Mouse (Mus musculus) left cerebral cortex, adult 2 months (tissue): ENCODE data around the gene Wdr77. TPM values are rescaled to one million over a fixed set of nuclear protein-coding genes. Genes with fewer than 3 reads are reported as not detected.

Experiments
- DNase-seq, 2 experiments: peaks; one replicate each; pipeline ENCODE4 v3.0.0; 2021 to 2022; ENCODE audit warnings: low spot score in 2 of 2, mixed read lengths in 1 of 2; ENCODE audit errors: extremely low spot score in 1 of 2
- H3K27ac ChIP-seq: fragments of 200-600 bp; 2 replicates; pipeline ENCODE4 v1.8.1; 2022
- H3K4me3 ChIP-seq: fragments of 200-600 bp; 2 replicates; pipeline ENCODE4 v1.8.1; 2022
- CTCF ChIP-seq: fragments of 200-600 bp; IDR thresholded peaks from 2 replicates; pipeline ENCODE4 v1.8.1; 2022; ENCODE audit warnings: antibody characterized with exemption, mild to moderate bottlenecking, moderate library complexity
- intact Hi-C: fragments of 180-260 bp; cut with DNase I; formaldehyde crosslinking; loops from one replicate; pipeline ENCODE4 v1.15.1; 2025
- total RNA-seq, 2 experiments: library from RNA; stranded (reverse); gene quantifications; 2 replicates each; pipeline ENCODE4 v1.2.3; 2021

Gene Wdr77
- total RNA-seq, 2 experiments from 2014 or later, result 50.1 to 50.2 TPM

- no peak within 1 kb of the TSS for H3K4me3 ChIP-seq
- H3K27ac ChIP-seq, result no peak within 1 kb of the TSS
- no peak for DNase-seq
- intact Hi-C loops, result no loop called here
- TF ChIP-seq CTCF, result no peak
Observed at GRCm38 (mm10) chr3:106014546-106014945, 55.4 kb downstream of the Wdr77 start, which contains the start of gene Pifo. TSS of gene Pifo (minus strand) at chr3:106014646.

Other genes starting within 250 kb of the Wdr77 start
- 10 to 100 TPM; 63.7 to 64.7 TPM for gene Rap1a, start 158.0 kb upstream of the Wdr77 start, total RNA-seq
- gene Adora3, start 88.5 kb upstream of the Wdr77 start, total RNA-seq, result 1 to 10 TPM in 1 of 2 experiments, under 1 TPM in 1; 0.66 to 1.1 TPM
- under 1 TPM in 1 of 2 experiments, not detected in 1; 0.75 TPM for gene Tmigd3, start 88.5 kb upstream of the Wdr77 start, total RNA-seq
- 1 to 10 TPM in 1 of 2 experiments, under 1 TPM in 1; 0.84 to 1.5 TPM for gene I830077J02Rik, start 26.7 kb upstream of the Wdr77 start, total RNA-seq
- gene Atp5f1, start 730 bp downstream of the Wdr77 start, total RNA-seq, result 100 to 1,000 TPM; 228 to 249 TPM
- 1 to 10 TPM; 2.6 to 2.7 TPM for gene Ovgp1, start 14.3 kb downstream of the Wdr77 start, total RNA-seq
- under 1 TPM in 1 of 2 experiments, not detected in 1; 0.79 TPM for gene Pifo, start 55.3 kb downstream of the Wdr77 start, total RNA-seq
- not detected for gene Chil5, start 73.4 kb downstream of the Wdr77 start, total RNA-seq
- under 1 TPM; 0.68 to 0.82 TPM for gene Chia1, start 153.9 kb downstream of the Wdr77 start, total RNA-seq
- under 1 TPM in 1 of 2 experiments, not detected in 1; 0.43 TPM for gene Chil3, start 208.2 kb downstream of the Wdr77 start, total RNA-seq